Mouse (Mus musculus) urinary bladder, postnatal 10 days (tissue): ENCODE data around the gene Fntb.

Experiments used
- DNase-seq: peaks from one replicate; pipeline ENCODE4 v3.0.0; 2022; ENCODE audit warnings: low spot score

Fntb gene

DNA sequence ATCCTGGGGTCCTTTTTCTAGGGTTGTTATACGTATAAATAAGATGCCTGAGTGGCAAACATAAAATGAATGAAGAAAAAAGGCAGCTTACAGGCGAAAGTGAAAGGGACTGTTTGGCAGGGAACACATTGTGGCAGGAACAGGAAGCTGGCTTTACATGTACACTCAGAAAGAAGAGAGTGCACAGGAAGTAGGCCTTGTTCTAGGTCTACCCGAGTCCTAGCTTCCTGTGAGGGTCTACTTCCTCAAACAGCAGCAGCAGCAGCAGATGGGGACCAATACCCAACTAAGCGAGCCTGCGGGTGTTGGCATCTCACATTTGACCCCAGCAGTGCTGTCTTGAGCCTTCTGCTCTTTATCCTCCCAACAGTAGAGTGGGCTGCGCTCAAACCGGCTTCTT lies 121.4 kb downstream of the Fntb start:
- DNase-seq, result no peak

DNA sequence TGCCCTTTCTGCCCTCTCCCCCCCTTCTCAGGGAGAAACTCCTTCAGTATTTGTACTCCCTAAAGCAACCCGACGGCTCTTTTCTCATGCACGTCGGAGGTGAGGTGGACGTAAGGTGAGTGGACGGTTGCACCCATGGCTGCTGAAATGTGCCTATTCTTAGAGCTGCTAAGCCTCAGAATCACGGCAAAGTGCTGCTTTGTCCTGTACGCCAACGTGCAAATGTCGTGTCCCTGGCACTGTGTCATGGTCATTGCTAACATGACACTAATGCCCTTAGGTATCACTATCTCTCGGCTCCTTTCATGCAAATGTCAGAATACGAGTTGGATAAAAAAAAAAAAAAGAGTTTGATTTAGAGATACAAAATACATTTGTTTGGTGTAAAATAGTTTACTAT lies 122.6 kb downstream of the Fntb start:
- no peak for DNase-seq

DNA sequence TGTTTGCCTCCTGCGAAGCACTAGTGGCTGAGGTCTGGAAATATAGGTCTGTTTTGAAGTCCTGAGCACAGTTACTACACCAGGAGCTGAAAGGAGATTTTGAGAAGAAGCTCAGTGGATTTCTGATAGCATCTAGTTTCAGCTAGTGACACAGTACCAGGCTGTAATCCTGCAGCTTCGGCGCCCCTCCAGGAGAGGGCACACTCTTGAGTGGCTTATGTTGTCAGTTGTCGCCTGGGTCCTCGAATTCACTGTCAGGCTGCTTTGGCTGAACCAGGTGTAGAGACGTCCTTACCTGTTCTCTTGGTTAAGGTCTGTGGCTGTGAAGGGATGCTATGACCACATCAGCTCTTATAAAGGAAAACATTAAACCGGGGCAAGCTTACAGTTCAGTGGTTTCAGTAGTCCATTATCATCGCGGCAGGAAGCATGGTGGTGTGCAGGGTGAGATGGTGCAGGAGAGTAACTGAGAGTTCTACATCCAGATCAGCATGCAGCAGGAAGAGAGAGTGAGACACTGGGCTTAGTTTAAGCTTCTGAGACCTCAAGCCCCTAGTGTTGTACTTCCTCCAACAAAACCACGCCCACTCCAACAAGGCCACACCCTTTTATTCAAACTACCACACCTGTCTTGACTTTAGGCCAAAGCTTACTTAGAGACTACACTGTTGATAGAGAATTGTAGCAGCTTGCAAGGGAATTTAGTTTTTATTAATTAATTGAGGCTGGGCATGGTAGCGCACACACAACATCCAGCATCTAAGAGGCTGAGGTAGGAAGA lies 124.2 kb downstream of the Fntb start:
- DNase-seq, result no peak

DNA sequence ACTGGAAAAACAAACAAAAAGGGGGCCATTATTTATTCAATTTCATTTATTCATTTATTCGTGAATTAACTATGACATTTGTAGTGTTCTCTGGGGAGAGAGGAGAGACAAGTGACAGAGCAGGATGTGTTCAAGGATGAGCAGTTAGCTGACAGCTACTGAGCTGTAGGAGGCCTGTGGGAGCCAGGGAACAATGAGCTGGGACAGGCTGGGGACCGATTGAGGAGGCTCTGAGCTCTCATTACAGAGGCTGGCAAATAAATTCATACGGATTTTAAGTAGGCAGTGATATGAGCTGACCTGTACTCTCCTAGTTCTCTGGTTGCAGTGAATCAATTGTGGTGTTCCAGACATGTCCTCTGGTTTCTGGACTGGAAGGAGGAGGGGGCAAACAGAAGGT lies 125.8 kb downstream of the Fntb start:
- DNase-seq, result no peak

DNA sequence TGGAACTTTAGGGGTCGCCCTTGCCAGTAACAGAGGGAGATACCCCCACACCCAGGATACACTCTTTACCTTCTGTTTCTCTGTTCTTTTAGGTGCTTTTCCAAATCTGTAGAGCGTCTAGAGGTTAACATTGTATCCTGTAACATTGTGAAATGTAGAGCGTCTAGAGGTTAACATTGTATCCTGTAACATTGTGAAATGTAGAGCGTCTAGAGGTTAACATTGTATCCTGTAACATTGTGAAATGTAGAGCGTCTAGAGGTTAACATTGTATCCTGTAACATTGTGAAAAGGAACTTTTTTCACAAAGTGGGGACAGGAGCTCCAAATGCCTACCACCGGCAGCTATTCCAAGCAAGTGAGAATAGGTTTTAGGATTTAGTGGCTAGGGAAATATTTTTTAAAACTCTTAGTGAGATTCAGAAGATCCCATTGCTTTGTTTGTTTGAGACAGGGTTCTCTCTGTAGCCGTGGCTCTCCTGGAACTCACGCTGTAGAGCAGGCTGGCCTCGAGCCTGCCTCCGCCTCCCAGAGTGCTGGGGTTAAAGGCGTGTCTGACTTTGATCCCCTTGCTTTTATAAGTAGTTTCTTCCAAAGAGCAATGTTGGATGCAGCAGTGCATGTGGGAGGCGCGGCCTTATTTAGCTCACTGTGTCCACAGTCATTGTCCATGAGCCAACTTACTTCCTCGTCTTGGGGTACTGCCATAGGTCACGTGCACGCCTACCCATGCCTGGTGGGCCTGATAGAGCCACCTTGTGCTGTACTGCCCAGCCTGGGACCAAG lies 127.7 kb downstream of the Fntb start:
- no peak for DNase-seq

DNA sequence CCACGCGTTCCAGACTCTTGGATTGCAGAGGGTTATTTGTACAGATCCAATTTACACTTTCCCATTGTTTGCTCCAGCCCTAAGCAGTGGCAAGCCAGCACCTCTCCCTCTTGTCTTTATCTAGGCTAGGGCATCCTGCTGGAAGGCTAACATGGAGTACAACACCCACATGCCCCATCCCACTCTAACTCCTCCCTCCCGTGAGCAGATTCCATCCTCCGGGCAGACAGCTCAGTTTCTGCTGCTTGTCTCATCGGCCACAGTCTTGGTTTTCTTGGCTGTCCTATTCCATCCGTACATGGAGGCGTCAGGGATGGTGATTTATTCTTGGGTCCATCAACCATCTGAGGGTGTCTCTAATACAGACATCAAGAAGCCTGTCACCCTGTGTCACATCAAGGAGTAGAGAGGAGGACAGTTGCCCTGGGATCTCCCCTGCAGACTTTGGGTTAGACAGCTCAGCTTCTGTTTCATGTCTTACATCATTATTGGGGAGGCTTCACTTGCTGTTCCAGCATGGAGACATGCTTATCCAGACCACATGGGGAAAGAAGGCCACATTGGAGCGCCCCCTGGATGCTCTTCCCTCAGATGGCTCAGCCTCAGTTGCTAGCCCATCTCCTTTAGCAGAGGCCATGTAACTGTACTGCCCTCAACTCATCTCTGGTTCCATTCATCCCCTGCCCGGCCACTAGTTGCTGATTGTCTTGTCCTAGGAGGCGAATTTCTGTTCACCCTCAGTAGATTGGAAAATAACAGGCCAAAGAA lies 129.6 kb downstream of the Fntb start:
- no peak for DNase-seq

DNA sequence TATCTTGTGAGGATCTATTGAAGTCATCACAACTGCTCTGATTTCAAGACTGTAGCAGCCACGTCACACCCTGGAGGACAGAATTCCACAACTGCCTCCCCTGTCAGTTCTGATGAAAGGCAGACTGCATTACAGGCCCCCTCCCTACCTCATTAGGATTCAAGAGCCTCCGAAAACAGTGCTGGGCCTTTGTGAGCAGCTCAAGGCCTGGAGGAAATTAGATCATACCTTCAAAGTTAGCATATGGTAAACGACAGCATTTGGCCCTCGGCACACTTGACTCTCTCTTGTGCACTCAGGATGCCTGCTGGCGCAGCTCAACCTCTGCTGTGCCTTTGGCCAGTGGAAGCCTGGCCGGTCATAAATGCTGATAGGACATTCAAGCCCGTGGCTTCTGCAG lies 130.4 kb downstream of the Fntb start:
- no peak for DNase-seq

DNA sequence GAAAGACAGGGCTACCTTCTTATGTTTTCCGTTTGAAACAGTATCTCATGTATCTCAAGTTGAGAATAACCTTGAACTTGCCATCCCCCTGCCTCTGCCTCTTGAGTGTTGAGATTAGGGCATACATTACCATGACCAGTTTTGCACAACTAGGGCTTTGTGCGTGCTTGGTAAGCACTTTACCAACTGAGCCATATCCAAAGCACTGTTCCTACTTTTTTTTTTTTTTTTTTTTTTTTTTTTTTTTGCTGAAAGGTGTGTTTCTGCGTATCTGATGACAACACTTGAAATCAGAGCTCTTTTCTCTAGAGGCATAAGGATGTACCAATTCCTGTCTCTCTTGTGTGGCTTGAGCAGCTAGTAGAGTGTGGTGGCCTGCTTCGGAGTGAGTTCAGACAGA lies 131.2 kb downstream of the Fntb start:
- DNase-seq, result no peak

DNA sequence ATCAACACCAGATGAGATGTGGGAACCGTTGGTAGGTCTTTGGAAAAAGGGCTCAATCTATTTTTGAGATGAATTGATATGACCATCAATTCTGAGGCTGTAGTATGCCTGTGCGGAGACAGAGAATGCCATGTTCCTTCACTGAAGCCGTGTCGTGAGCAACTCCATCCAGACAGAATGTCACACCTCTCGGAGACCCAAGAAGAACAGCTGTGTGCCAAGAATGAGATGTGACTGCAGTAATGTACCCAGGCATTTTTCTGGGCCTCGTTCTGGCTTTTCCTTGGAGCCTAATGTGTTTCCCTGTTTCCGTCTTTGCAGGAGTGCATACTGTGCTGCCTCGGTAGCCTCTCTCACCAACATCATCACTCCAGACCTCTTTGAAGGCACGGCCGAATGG lies 131.6 kb downstream of the Fntb start:
- no peak for DNase-seq

DNA sequence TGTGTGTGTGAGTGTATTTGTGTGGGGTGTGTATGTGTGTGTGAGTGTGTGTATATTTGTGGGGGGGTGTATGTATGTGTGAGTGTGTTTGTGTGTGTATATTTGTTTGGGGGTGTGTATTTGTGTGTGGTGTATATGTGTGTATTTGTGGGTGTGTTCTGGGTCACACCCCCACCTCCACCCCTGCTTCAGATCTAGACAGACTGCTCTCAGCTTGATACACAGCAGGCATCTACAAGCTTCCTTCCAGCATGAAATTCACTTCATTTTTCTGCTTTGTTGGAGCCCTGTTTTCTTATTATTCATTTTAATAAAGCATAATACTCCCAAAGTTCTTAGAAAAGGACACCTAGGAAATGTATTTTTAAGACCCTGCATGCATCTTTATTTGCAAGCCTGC lies 132.8 kb downstream of the Fntb start:
- DNase-seq, result no peak

DNA sequence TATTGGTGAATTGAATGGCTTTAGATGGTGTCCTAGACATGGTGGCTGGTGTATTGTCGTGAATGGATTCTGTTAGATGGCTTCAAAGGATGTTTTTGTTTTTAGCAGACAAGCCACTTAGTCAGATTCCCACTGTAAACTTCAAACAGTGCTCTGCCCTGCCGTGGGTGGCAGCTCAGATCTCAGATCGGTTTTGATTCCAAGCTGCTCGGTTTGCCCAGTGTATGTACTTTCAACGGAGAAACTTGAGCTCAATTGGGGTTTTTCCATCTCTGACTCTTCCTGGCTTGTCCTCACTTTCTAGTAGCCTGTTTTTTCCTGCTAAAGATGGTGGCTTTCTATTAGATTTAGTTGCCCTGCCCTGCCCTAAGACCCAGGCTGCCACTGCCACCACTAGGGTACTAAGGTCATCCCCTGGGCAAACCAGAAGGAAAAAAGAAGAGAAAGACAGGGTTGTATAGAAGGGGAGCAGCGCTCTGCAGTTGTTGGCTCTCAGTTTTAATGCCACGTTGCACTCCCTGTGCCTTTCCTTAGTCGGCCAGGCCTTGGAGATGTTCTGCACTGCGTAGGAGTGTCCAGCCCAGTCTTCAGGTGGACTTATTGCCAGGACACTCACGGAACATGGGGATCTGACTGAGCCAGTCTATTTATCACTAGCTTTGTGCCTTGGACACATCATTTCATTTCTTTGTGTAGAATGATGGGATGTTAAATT lies 134.0 kb downstream of the Fntb start:
- DNase-seq, result no peak

DNA sequence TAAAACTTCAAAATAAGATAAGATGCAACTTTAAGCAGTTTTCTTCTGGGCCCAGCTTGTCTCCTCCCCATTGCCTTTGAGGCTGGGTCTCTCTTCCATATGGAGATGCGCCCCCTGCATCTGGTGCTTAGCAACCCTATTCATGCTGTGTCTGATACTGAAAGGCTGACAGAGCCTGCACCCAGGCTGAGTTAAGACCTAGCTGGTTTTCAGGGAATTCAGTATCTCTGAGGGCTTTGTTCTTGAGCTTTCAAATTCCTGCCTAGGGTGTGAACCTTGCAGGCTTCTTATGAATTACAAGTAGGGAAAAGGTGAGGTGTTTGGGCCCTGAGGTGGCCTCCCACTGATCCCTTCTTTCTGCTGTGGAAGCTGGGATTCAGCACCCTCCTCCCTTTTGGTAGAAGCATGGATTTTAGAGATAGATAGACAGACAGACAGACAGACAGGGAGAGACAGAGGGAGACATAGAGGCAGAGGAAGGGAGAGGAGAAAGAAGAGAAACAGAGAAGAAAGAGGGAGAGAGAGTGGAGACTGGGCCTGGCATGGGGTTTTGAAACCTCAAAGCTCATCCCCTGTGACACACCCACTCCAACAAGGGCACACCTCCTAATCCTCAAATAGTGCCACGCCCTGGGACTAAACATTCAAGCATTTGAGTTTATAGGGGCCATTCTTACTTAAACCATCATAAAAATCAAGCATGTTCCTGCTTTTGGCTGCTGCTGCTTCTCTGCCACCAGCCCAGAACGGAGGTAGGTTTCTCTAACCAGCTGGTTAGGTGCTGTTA lies 136.3 kb downstream of the Fntb start:
- DNase-seq, result no peak

DNA sequence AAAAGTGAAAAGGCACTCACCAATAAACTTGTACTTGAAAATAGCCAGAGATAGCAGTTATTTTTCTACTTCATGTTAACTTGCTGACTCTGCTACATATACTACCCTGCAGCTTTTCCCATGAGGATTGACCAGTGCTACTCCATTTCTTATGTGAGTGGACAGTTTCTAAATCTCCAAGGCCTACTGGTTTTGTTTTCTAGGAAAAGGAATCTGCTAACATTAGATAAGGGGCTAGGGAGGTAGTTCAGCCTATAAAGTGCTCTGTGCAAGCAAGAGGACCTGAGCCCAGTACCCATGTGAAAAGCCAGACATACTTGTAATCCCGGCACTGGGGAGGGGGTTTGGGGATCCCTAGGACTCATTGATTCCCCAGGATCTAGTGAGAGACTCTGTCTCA lies 140.9 kb downstream of the Fntb start:
- DNase-seq, result no peak

DNA sequence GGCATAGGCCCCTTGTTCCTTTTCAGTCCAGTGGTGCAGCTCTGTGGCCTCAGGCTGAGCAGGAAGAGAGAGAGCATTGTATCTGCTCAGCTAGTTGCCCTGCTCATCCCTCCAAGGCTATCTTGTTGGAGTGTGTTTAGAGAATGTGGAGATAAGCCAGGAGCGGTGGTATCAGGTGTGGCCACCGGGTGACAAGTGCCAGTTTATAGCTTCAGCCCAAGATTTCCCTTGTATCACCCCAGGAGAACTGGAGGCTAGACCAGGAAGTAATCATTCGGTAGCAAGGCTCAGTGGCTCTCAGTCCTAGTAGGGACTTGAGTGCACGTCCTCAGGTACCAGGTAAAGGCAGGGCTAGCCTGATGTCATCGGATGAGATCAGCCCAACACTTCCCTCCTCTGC lies 143.8 kb downstream of the Fntb start:
- no peak for DNase-seq

DNA sequence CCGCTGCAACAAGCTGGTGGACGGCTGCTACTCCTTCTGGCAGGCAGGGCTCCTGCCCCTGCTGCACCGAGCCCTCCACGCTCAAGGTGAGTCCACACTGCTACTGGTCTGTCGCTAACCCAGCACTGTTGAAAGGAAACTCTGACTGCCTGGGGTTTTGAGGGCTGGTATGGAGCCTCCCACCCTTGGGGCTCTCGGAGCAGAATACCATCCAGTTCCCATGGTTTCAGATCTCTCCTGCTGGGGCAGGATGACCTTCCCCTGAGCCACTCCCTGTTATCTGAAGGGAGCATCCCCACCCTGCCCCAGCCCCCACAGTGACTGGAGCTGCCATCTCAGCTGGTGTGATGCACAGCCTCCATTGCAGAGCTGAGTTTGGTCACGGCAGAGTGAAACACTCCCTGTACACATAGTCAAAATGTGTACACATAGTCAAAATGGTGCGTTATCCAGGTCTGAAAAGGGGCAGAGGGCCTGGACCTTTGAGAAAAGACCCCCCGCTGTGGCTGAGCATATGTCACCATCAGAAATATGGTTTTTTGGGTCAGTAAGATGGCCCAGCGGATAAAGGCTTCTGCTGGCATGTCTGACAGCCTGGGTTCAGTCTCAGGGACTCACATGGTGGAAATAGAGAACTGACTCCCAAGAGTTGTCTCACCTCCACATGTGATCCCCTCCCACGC lies 145.0 kb downstream of the Fntb start:
- no peak for DNase-seq

DNA sequence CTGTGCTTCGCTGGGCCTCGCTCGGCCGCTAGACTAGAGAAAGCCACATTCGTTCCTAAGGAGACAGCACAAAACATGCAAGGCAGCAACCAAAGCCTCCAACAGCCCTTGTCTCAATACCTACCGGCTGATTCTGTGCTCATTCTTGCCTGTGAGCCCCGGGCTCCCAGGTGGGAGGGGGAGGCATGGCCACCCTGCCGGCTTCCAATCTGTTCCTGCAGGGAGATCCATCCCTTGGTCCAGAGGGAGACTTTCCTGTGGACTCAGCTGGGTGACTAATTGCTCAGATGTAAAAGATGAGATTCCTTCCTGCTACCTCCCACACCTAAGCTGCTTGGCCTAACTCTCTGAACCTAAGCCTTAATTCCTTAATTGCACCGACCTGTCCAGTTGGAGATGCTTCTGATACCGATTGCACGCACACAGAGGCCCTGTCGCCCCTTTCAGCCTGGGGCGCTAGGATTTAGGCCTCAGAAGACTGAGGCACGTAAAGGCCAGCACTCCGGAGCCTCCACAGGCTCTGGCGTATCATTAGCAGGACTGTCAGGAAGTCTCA lies 145.9 kb downstream of the Fntb start:
- DNase-seq, result no peak

DNA sequence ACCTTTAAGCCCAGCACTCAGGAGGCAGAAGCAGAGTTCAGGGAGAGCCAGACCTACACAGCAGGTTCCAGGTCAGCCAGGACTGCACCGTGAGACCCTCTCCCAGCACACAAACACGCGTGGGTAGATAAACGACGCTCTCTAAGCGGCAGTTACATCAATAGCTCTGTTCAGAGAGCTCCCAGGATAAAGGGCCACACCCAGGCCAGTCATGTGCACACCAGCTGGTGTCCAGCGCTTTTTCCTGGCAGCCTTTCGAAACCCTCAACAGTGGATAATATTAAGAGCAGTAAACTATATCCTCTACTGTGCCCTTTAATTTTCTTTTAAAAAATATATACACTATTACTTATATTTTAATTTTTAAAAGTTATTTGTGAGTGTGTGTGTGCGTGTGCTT lies 146.8 kb downstream of the Fntb start:
- no peak for DNase-seq

DNA sequence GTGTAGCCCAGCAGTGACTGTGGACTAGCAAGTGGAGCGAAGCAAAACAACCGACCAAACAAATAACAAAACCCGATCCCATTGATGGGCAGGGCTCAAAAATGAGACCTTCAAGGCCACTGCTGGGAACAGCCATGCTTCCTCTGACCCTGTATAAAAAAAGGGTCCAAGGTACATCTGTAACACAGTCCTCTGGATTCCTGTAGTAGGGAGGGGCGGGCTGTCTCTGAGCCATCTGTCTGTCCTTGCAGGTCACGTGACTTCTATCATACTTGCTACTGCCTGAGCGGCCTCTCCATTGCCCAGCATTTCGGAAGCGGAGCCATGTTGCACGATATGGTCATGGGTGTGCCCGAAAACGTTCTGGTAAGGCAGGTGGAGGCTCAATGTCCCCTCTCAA lies 150.8 kb downstream of the Fntb start:
- DNase-seq, result no peak

DNA sequence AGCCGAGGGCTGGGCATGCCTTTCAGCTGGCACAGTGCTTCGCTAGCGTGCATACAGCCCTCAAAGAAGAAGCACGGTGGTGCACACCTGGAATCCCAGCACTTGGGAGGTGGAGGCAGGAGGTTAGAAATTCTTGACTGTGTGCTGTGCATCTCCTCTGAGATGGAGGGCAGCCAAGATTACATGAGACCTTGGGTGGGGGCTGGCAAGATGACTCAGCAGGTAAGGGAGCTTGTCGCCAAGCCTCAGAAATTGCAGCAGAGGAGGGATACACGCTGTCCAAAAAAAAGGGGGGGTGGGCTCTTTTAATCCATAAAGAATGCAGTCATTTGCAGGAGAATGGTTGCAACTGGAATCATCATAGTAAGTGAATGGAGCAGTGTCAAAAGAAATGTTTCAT lies 152.7 kb downstream of the Fntb start:
- DNase-seq, result no peak

DNA sequence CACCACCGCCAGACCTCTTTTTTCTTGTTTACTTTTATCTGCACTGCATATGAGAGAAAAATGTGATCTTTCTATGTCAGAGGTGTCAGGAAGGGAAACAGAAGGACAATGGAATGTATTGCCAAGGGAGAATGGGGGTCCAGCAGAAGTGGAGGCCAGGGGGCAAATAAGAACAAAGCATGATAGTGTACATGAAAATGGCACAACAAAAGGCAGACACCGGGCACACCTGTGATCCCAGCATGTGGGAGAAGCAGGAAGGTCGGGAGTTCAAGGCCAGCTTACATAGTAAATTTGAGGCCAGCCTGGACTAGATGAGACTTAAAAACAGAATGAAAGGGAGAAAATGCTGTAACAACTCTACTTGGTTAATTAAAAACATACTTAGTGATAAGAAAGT lies 153.5 kb downstream of the Fntb start:
- no peak for DNase-seq

DNA sequence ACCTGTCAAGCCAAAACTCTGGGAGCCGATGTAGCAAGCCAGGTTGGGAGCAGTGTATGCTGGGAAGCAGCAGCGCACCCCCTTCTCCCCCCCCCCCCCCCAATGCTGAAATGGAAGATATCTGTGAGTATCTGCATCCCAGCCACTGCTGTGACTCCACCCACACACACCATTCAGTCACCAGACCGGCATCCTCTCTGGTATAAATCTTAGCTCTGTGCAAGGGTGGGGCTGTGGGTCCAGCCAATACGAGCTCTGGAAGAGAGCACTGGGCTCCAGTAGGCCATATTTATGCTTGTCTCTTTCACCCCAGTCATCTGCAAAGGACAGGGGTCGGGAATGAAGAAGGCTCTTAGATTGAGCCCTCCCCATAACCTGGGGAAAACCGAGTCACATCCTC lies 155.0 kb downstream of the Fntb start:
- no peak for DNase-seq
